Mouse (Mus musculus) kidney, embryonic 16.5 days (tissue): ENCODE data around the gene Nynrin. TPM values are rescaled to one million over a fixed set of nuclear protein-coding genes. Genes with fewer than 3 reads are reported as not detected.

Experiments used
- ATAC-seq: fragments of 200-750 bp; cut with Nextera tagmentation; 2 replicates; pipeline ENCODE4 v1.8.0; 2017; ENCODE audit warnings: moderate TSS enrichment; ENCODE audit not compliant: low FRiP score, low TSS enrichment
- H3K27ac ChIP-seq: fragments of 300-500 bp; sonication (generic); 2 replicates; pipeline ENCODE4 v1.5.1; 2014; ENCODE audit warnings: low read length
- H3K27me3 ChIP-seq: fragments of 300-500 bp; sonication (generic); 2 replicates; pipeline ENCODE4 v1.6.1; 2014; ENCODE audit warnings: low read length, control low read depth, mixed read lengths; ENCODE audit not compliant: insufficient read depth
- H3K36me3 ChIP-seq: fragments of 300-500 bp; sonication (generic); 2 replicates; pipeline ENCODE4 v1.6.1; 2014; ENCODE audit warnings: low read length, control low read depth, mixed read lengths; ENCODE audit not compliant: insufficient read depth
- H3K4me1 ChIP-seq: fragments of 300-500 bp; sonication (generic); 2 replicates; pipeline ENCODE4 v1.6.1; 2014; ENCODE audit warnings: low read length, control low read depth, mixed read lengths; ENCODE audit not compliant: insufficient read depth
- H3K4me2 ChIP-seq: fragments of 300-500 bp; sonication (generic); replicated peaks from 2 replicates; pipeline ENCODE4 v1.6.1; 2014; ENCODE audit warnings: low read depth, low read length
- H3K4me3 ChIP-seq: fragments of 300-500 bp; sonication (generic); 2 replicates; pipeline ENCODE4 v1.5.1; 2014; ENCODE audit warnings: mild to moderate bottlenecking, low read length
- H3K9ac ChIP-seq: fragments of 300-500 bp; sonication (generic); replicated peaks from 2 replicates; pipeline ENCODE4 v1.6.1; 2014; ENCODE audit warnings: low read length
- H3K9me3 ChIP-seq: fragments of 300-500 bp; sonication (generic); 2 replicates; pipeline ENCODE4 v1.6.1; 2016; ENCODE audit warnings: low read length, control low read depth
- WGBS: fragments of 180-500 bp; shearing (Covaris S2); extraction: QIAGEN DNeasy Blood & Tissue Kit; methylation state at CpG from one replicate; pipeline ENCODE4 v1.1.7; 2014; 5-methylcytosine and 5-hydroxymethylcytosine counted together
- polyA plus RNA-seq: library from polyadenylated mRNA; unstranded; fragments of >200 nt; fragmentation: Nextera tagmentation; extraction: Ambion mirVana; gene quantifications from 2 replicates; pipeline ENCODE4 v1.2.1, GENCODE M21; 2015

Nynrin gene
- polyA plus RNA-seq: 22.5 and 25.1 TPM in 2 replicates

- H3K36me3 ChIP-seq: 0 out of 2 replicates have a peak, but pooled peaks cover 3% of the 10 kb centered on the region
These were observed at the start of gene Nynrin for GRCm38 (mm10) chr14:55853621-55854285. TSS of gene Nynrin (plus strand) at chr14:55854010.

GRCm38 (mm10) chr14:55814885-55815284 is 38.9 kb upstream of the Nynrin start:
- Histone ChIP-seq H3K36me3 (no peaks in the 10 kb centered on the region), H3K9me3 (no peaks in the 10 kb centered on the region), H3K27me3 (no peaks in the 10 kb centered on the region), H3K4me1 (peaks cover 9% of the 10 kb centered on the region; the same call in 1 of the 2 replicates), H3K4me3 (peak overlapping the region; percentile 59), H3K9ac (peak overlapping the region; percentile 68), H3K4me2 (peak overlapping the region; percentile 75), H3K27ac (peak overlapping the region; percentile 38; the same call in 1 of the 2 replicates)
- 18% methylated on average over 16 of the region's 16 CpGs for WGBS
- peak; percentile 70; the same call in 1 of the 2 replicates for ATAC-seq

More at GRCm38 (mm10) chr14:55853621-55854285, at the start of gene Nynrin:
- WGBS: 2% methylated on average over 22 of the region's 33 CpGs
- Histone ChIP-seq H3K9me3 (no peaks in the 10 kb centered on the region), H3K4me2 (peak within 1 kb of the TSS; percentile 88), H3K4me1 (peaks cover 44% of the 10 kb centered on the region), H3K27me3 (no peaks in the 10 kb centered on the region), H3K27ac (peak within 1 kb of the TSS; percentile 96), H3K9ac (peak within 1 kb of the TSS; percentile 69), H3K4me3 (peak within 1 kb of the TSS; percentile 71)
- peak; percentile 93 for ATAC-seq

- peak; percentile 85 for ATAC-seq
- peak overlapping the region; percentile 59 for H3K4me3 ChIP-seq
- peak overlapping the region; percentile 38; the same call in 1 of the 2 replicates for H3K27ac ChIP-seq
- H3K36me3 ChIP-seq: no peaks in the 10 kb centered on the region
- H3K9me3 ChIP-seq: no peaks in the 10 kb centered on the region
- peaks cover 9% of the 10 kb centered on the region; the same call in 1 of the 2 replicates for H3K4me1 ChIP-seq
- no peaks in the 10 kb centered on the region for H3K27me3 ChIP-seq
- 25% methylated on average over 17 of the region's 17 CpGs for WGBS
- H3K4me2 ChIP-seq: peak overlapping the region; percentile 75
- peak overlapping the region; percentile 68 for H3K9ac ChIP-seq
These were observed 38.5 kb upstream of the Nynrin start for GRCm38 (mm10) chr14:55815310-55815751.

- no peak overlapping the region for H3K4me3 ChIP-seq
- 79% methylated on average over 7 of the region's 7 CpGs for WGBS
- no peaks in the 10 kb centered on the region for H3K36me3 ChIP-seq
- H3K4me1 ChIP-seq: peaks cover 12% of the 10 kb centered on the region; the same call in 1 of the 2 replicates
- no peaks in the 10 kb centered on the region for H3K27me3 ChIP-seq
- H3K9me3 ChIP-seq: no peaks in the 10 kb centered on the region
- no peak for ATAC-seq
- no peak overlapping the region for H3K27ac ChIP-seq
- H3K9ac ChIP-seq: no peak overlapping the region
- no peak overlapping the region for H3K4me2 ChIP-seq
These were observed 33.9 kb upstream of the Nynrin start for GRCm38 (mm10) chr14:55819845-55820405.

- Histone ChIP-seq H3K27ac (no peak overlapping the region), H3K27me3 (no peaks in the 10 kb centered on the region), H3K4me3 (no peak overlapping the region), H3K4me2 (no peak overlapping the region), H3K9me3 (no peaks in the 10 kb centered on the region), H3K36me3 (no peaks in the 10 kb centered on the region), H3K9ac (no peak overlapping the region), H3K4me1 (peaks cover 11% of the 10 kb centered on the region)
- ATAC-seq: no peak
- WGBS: 86% methylated on average over 9 of the region's 9 CpGs
These were observed 33.2 kb upstream of the Nynrin start for GRCm38 (mm10) chr14:55820576-55820975.

- Histone ChIP-seq H3K36me3 (no peaks in the 10 kb centered on the region), H3K4me3 (peak overlapping the region; percentile 53), H3K9me3 (no peaks in the 10 kb centered on the region), H3K9ac (peak overlapping the region; percentile 75), H3K4me1 (peaks cover 29% of the 10 kb centered on the region), H3K4me2 (peak overlapping the region; percentile 83), H3K27me3 (no peaks in the 10 kb centered on the region), H3K27ac (peak overlapping the region; percentile 98)
- WGBS: 4% methylated on average over 13 of the region's 13 CpGs
- peak; percentile 1; the same call in 1 of the 2 replicates for ATAC-seq
These were observed 31.3 kb upstream of the Nynrin start for GRCm38 (mm10) chr14:55822435-55822990.

- ATAC-seq: peak; percentile 93
- WGBS: under 1% methylated on average over 42 of the region's 46 CpGs
These were observed 30.6 kb upstream of the Nynrin start, which contains the start of gene Nfatc4 for GRCm38 (mm10) chr14:55822991-55823762. TSS of gene Nfatc4 (plus strand) at chr14:55823144.

GRCm38 (mm10) chr14:55824001-55824480 is 29.8 kb upstream of the Nynrin start:
- ATAC-seq: peak; percentile 17
- Histone ChIP-seq H3K4me1 (peaks cover 38% of the 10 kb centered on the region), H3K27ac (peak overlapping the region; percentile 98)

More at GRCm38 (mm10) chr14:55822991-55823762, 30.6 kb upstream of the Nynrin start, which contains the start of gene Nfatc4:
- H3K9ac ChIP-seq: peak within 1 kb of the TSS; percentile 75
- H3K4me3 ChIP-seq: peak within 1 kb of the TSS; percentile 53
- peak within 1 kb of the TSS; percentile 83 for H3K4me2 ChIP-seq
- H3K27ac ChIP-seq: peak within 1 kb of the TSS; percentile 98
- no peaks in the 10 kb centered on the region for H3K27me3 ChIP-seq
- no peaks in the 10 kb centered on the region for H3K9me3 ChIP-seq
- H3K4me1 ChIP-seq: peaks cover 30% of the 10 kb centered on the region
- H3K36me3 ChIP-seq: no peaks in the 10 kb centered on the region

More at GRCm38 (mm10) chr14:55824001-55824480, 29.8 kb upstream of the Nynrin start:
- H3K4me2 ChIP-seq: peak overlapping the region; percentile 83
- H3K27me3 ChIP-seq: no peaks in the 10 kb centered on the region
- peak overlapping the region; percentile 75 for H3K9ac ChIP-seq
- no peaks in the 10 kb centered on the region for H3K9me3 ChIP-seq
- H3K36me3 ChIP-seq: no peaks in the 10 kb centered on the region
- H3K4me3 ChIP-seq: peak overlapping the region; percentile 53
- under 1% methylated on average over 10 of the region's 10 CpGs for WGBS
